Mouse (Mus musculus): ENCODE measurements around the gene Rln1. TPM values are rescaled to one million over a fixed set of nuclear protein-coding genes. Genes with fewer than 3 reads are reported as not detected.

The Rln1 gene
- polyA plus RNA-seq, 1 experiment from 2014 or later, result not detected

DNA sequence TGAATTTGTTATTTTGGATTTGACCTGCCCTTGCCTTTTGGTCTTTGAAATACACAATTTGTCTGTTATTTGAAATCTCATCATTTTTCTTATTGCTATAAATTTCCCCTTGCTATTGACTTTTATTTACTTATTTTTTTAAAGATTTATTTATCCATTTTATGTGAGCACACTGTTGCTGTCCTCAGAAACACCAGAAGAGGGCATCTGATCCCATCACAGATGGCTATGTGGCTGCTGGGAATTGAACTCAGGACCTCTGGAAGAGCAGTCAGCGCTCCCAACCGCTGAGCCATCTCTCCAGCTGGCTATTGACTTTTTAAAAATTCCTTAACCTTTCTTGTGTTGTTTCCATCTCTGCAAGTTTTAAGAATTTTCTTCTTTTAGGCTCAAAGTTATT lies 2.2 kb upstream of the Rln1 start:
- TF ChIP-seq CTCF (IDR thresholded peaks at IDR 0.05; ENCODE audit: low read depth) (no peak), EP300 (IDR thresholded peaks at IDR 0.05; ENCODE audit: low read depth) (no peak)
- DNase-seq (no peak), ATAC-seq (no peak)
- H3K36me3 ChIP-seq (replicated peaks; ENCODE audit: insufficient read depth, low read length), result no peaks in the 10 kb centered on the region
- H3K27me3 ChIP-seq (ENCODE audit: insufficient read depth, low read length), result 0 out of 2 replicates have a peak, but pooled peaks cover 8% of the 10 kb centered on the region
- no peak overlapping the region for H3K4me3 ChIP-seq (ENCODE audit: low read depth, low read length)
- H3K4me2 ChIP-seq (ENCODE audit: low read depth, low read length), result no peak overlapping the region
- H3K4me1 ChIP-seq (ENCODE audit: insufficient read depth), result no peaks in the 10 kb centered on the region
- WGBS (ENCODE audit: insufficient replicate concordance), result 79% methylated on average over 2 of the region's 2 CpGs
- H3K9ac ChIP-seq (replicated peaks), result no peak overlapping the region
- no peaks in the 10 kb centered on the region for H3K9me3 ChIP-seq (ENCODE audit: low read length)
- H3K27ac ChIP-seq (ENCODE audit: low read depth), result no peak overlapping the region

DNA sequence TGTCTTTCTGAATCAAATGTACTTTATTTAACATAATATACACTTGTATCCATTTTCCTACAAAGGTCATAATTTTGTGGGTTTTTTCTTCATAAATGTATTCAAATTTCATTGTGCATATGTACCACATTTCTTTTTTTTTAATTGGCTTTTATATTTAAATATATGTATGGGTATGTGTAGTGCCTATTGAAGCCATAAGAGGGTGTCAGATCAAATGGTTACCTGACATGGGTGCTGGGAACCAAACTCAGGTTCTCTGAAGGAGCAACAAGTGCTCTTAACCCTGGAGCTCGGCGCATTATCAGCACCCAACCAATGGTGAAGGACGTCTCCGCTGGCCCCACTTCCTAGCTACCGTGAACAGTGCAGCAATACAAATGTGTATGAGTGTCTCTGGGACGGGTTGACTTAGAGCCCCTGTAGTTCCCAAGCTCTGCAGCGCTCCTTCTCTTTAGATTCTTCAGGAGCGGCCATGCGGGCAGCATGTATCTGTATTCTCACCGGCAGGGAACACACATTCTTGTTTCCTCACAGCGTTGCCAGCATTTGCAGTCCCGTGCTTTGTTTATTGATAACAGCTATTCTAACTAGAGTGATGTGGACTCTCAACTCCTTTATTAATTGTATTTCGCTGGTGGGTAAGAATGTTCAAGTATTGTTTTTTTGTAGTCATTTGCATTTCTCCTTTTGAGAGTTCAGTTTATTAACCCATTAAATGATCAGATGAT lies 7.5 kb downstream of the Rln1 start:
- 77% methylated on average over 13 of the region's 13 CpGs for WGBS (ENCODE audit: insufficient replicate concordance)
- H3K9ac ChIP-seq (replicated peaks), result no peak overlapping the region
- no peak overlapping the region for H3K27ac ChIP-seq (ENCODE audit: low read depth)
- no peak overlapping the region for H3K4me3 ChIP-seq (ENCODE audit: low read depth, low read length)
- no peak for TF ChIP-seq CTCF (IDR thresholded peaks at IDR 0.05; ENCODE audit: low read depth)
- no peak for TF ChIP-seq EP300 (IDR thresholded peaks at IDR 0.05; ENCODE audit: low read depth)
- H3K27me3 ChIP-seq (ENCODE audit: insufficient read depth, low read length), result peaks cover 6% of the 10 kb centered on the region; the same call in 1 of the 2 replicates
- DNase-seq, result no peak
- H3K9me3 ChIP-seq (ENCODE audit: low read length), result no peaks in the 10 kb centered on the region
- H3K4me2 ChIP-seq (ENCODE audit: low read depth, low read length), result no peak overlapping the region
- no peak for ATAC-seq
- H3K36me3 ChIP-seq (replicated peaks; ENCODE audit: insufficient read depth, low read length), result no peaks in the 10 kb centered on the region
- peaks cover 8% of the 10 kb centered on the region for H3K4me1 ChIP-seq (ENCODE audit: insufficient read depth)

DNA sequence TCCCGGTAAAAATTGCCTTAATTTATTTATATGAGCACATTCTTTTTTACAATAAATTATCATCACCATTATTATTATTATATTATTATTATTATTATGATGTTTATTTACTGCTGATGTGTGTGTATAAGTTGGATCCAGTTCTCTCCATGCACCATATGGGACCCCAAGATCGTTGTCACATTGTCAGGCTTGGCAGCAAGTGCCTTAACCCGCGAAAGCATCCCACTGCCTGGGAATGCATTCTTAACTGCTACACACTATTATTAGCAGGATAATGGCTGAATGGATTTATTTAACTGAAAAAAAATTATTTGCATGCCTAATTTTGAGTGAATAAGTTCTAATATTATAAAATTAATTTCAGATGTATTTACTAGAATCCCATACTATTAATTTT lies 8.1 kb downstream of the Rln1 start:
- no peak overlapping the region for H3K4me3 ChIP-seq (ENCODE audit: low read depth, low read length)
- TF ChIP-seq CTCF (IDR thresholded peaks at IDR 0.05; ENCODE audit: low read depth) (no peak), EP300 (IDR thresholded peaks at IDR 0.05; ENCODE audit: low read depth) (no peak)
- ATAC-seq, result no peak
- peaks cover 8% of the 10 kb centered on the region for H3K4me1 ChIP-seq (ENCODE audit: insufficient read depth)
- WGBS (ENCODE audit: insufficient replicate concordance), result 88% methylated on average over 4 of the region's 4 CpGs
- H3K36me3 ChIP-seq (replicated peaks; ENCODE audit: insufficient read depth, low read length), result no peaks in the 10 kb centered on the region
- H3K27me3 ChIP-seq (ENCODE audit: insufficient read depth, low read length), result peaks cover 6% of the 10 kb centered on the region; the same call in 1 of the 2 replicates
- no peak overlapping the region for H3K4me2 ChIP-seq (ENCODE audit: low read depth, low read length)
- H3K9ac ChIP-seq (replicated peaks), result no peak overlapping the region
- no peak for DNase-seq
- no peaks in the 10 kb centered on the region for H3K9me3 ChIP-seq (ENCODE audit: low read length)
- no peak overlapping the region for H3K27ac ChIP-seq (ENCODE audit: low read depth)

DNA sequence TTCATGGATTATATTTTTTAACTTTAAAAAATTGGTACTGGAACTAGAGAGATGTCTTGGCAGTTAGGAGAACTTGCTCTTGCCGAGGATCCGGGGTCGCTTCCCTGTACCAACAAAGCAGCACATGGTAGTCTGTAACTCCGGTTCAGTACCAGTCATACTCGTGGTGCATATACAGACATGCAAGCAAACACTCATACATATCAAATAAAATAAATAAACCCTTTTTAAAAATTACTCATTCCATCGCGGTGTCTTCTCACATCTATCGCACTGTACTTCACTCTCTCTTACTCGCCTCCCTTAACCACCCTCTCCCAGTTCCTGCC lies 8.7 kb downstream of the Rln1 start:
- no peak for ATAC-seq
- 0 out of 2 replicates have a peak overlapping the region, but pooled peaks have one; percentile 39 for H3K4me3 ChIP-seq (ENCODE audit: low read depth, low read length)

DNA sequence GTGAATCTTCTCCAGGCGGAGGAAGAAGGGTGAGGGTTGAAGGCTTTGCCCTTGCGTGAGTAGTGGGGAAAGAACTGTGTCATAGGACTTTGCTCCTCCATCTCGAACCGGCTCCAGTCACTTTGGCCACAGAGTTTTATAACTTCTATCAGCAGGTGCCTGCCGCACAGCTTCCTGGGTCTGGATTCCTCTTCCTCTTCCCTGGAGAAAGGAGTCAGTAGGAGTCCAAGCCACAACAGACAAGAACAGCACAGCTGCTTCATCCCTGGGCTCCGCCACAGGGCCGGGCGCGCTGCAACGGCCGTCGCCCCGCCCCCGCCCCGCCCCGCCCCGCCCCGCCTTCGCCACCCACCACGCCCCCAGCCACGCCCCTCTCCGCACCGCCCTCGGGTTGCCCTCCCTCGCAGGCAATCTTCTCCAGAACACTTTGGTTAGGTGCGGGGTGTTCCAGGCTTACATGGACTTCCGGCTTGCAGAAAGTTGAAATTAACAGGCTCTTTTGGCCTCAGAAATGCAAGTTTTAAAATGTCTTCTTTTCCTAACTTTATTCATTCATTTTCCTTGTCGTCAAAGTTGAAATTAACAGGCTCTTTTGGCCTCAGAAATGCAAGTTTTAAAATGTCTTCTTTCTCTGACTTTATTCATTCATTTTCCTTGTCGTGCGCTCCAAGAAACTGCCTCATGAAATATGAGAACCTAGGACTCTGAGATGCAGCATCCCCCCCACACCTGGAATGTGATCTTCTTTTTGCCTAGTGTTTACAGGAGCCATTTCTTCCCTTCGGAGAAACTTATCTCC lies 9.2 kb downstream of the Rln1 start, which contains the start of gene Insl6:
TSS of gene Insl6 (minus strand) at position 304 of the 799 bp plus-strand sequence.
- peak; percentile 89 for DNase-seq
- peaks cover 6% of the 10 kb centered on the region; the same call in 1 of the 2 replicates for H3K27me3 ChIP-seq (ENCODE audit: insufficient read depth, low read length)

More for the DNA sequence above, 8.7 kb downstream of the Rln1 start:
- TF ChIP-seq EP300 (IDR thresholded peaks at IDR 0.05; ENCODE audit: low read depth), result no peak
- TF ChIP-seq CTCF (IDR thresholded peaks at IDR 0.05; ENCODE audit: low read depth), result no peak
- Histone ChIP-seq H3K4me1 (ENCODE audit: insufficient read depth) (peaks cover 8% of the 10 kb centered on the region), H3K9me3 (ENCODE audit: low read length) (no peaks in the 10 kb centered on the region), H3K27me3 (ENCODE audit: insufficient read depth, low read length) (peaks cover 6% of the 10 kb centered on the region; the same call in 1 of the 2 replicates), H3K36me3 (replicated peaks; ENCODE audit: insufficient read depth, low read length) (no peaks in the 10 kb centered on the region), H3K4me2 (ENCODE audit: low read depth, low read length) (peak overlapping the region; percentile 72), H3K9ac (replicated peaks) (no peak overlapping the region; the same call in 1 of the 2 replicates), H3K27ac (ENCODE audit: low read depth) (no peak overlapping the region)
- DNase-seq, result no peak
- WGBS (ENCODE audit: insufficient replicate concordance), result 68% methylated on average over 9 of the region's 9 CpGs

DNA sequence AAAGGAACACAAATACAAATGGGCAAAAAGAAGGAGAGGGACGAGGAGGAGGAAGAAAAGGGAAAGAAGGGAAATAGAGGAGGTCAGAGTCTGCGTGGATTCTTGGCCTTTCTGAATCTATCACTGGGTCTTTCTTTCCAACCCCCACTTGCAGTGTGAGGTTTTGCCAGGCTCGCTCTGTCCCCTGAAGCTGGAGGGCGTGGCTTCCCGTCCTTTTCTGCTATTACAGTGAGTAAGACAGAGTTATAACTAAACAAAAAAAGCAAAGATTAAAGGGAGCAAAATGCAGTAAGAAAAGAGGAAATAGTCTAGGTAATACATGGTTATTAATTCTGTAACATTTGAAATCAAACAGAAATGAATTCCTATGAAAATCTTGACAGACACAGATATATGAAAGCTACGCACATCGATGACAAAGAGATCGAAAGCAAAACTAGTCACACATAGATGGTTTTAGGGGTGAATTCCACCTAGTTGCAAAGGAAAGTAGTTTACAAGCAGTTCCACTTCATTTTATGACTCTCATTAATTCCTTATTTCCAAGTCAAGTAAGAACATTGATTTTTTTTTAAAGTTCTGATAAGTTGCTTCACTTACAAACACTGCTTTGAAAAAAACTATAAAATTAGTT lies 10.9 kb downstream of the Rln1 start:
- peaks cover 6% of the 10 kb centered on the region; the same call in 1 of the 2 replicates for H3K27me3 ChIP-seq (ENCODE audit: insufficient read depth, low read length)
- H3K9ac ChIP-seq (replicated peaks), result no peak overlapping the region
- peaks cover 8% of the 10 kb centered on the region for H3K4me1 ChIP-seq (ENCODE audit: insufficient read depth)
- DNase-seq (no peak), ATAC-seq (no peak)
- no peak overlapping the region for H3K27ac ChIP-seq (ENCODE audit: low read depth)
- WGBS (ENCODE audit: insufficient replicate concordance), result 59% methylated on average over 8 of the region's 8 CpGs
- no peaks in the 10 kb centered on the region for H3K36me3 ChIP-seq (replicated peaks; ENCODE audit: insufficient read depth, low read length)
- TF ChIP-seq EP300 (IDR thresholded peaks at IDR 0.05; ENCODE audit: low read depth) (no peak), CTCF (IDR thresholded peaks at IDR 0.05; ENCODE audit: low read depth) (no peak)
- no peak overlapping the region for H3K4me2 ChIP-seq (ENCODE audit: low read depth, low read length)
- H3K4me3 ChIP-seq (ENCODE audit: low read depth, low read length), result no peak overlapping the region
- no peaks in the 10 kb centered on the region for H3K9me3 ChIP-seq (ENCODE audit: low read length)

More for the DNA sequence above, 9.2 kb downstream of the Rln1 start, which contains the start of gene Insl6:
- H3K4me2 ChIP-seq (ENCODE audit: low read depth, low read length), result peak within 1 kb of the TSS; percentile 72
- ATAC-seq, result peak; percentile 99
- H3K4me3 ChIP-seq (ENCODE audit: low read depth, low read length), result peak within 1 kb of the TSS; percentile 39
- no peak within 1 kb of the TSS for H3K27ac ChIP-seq (ENCODE audit: low read depth)
- H3K9me3 ChIP-seq (ENCODE audit: low read length), result no peaks in the 10 kb centered on the region
- TF ChIP-seq EP300 (IDR thresholded peaks at IDR 0.05; ENCODE audit: low read depth) (no peak), CTCF (IDR thresholded peaks at IDR 0.05; ENCODE audit: low read depth) (no peak)
- H3K4me1 ChIP-seq (ENCODE audit: insufficient read depth), result peaks cover 8% of the 10 kb centered on the region
- H3K36me3 ChIP-seq (replicated peaks; ENCODE audit: insufficient read depth, low read length), result no peaks in the 10 kb centered on the region
- no peak within 1 kb of the TSS; the same call in 1 of the 2 replicates for H3K9ac ChIP-seq (replicated peaks)
- 4% methylated on average over 29 of the region's 31 CpGs for WGBS (ENCODE audit: insufficient replicate concordance)

Measured in liver, postnatal 0 days (tissue).